Mouse (Mus musculus) midbrain, embryonic 15.5 days (tissue): Measurements from ENCODE around the gene Prc1. TPM values are rescaled to one million over a fixed set of nuclear protein-coding genes. Genes with fewer than 3 reads are reported as not detected.

Experiments
- ATAC-seq: fragments of 200-750 bp; cut with Nextera tagmentation; replicated peaks from 2 replicates; pipeline ENCODE4 v1.8.0; 2017; ENCODE audit warnings: moderate TSS enrichment
- H3K27ac ChIP-seq: fragments of 300-500 bp; sonication (generic); 2 replicates; pipeline ENCODE4 v1.5.1; 2015; ENCODE audit warnings: mild to moderate bottlenecking, inconsistent platforms
- H3K27me3 ChIP-seq: fragments of 300-500 bp; sonication (generic); replicated peaks from 2 replicates; pipeline ENCODE4 v1.6.1; 2015; ENCODE audit warnings: inconsistent platforms
- H3K36me3 ChIP-seq: fragments of 300-500 bp; sonication (generic); replicated peaks from 2 replicates; pipeline ENCODE4 v1.6.1; 2015; ENCODE audit warnings: inconsistent platforms
- H3K4me1 ChIP-seq: fragments of 300-500 bp; sonication (generic); 2 replicates; pipeline ENCODE4 v1.6.1; 2015; ENCODE audit warnings: inconsistent platforms
- H3K4me2 ChIP-seq: fragments of 300-500 bp; sonication (generic); 2 replicates; pipeline ENCODE4 v1.6.1; 2015; ENCODE audit warnings: inconsistent platforms, mild to moderate bottlenecking, moderate library complexity
- H3K4me3 ChIP-seq: fragments of 300-500 bp; sonication (generic); 2 replicates; pipeline ENCODE4 v1.5.1; 2015; ENCODE audit warnings: mild to moderate bottlenecking, inconsistent platforms
- H3K9ac ChIP-seq: fragments of 300-500 bp; sonication (generic); 2 replicates; pipeline ENCODE4 v1.6.1; 2015; ENCODE audit warnings: mild to moderate bottlenecking, inconsistent platforms
- H3K9me3 ChIP-seq: fragments of 300-500 bp; sonication (generic); 2 replicates; pipeline ENCODE4 v1.6.1; 2016; ENCODE audit warnings: inconsistent platforms
- WGBS: fragments of 180-500 bp; shearing (Covaris S2); methylation state at CpG from one replicate; pipeline ENCODE4 v1.1.7; 2015; ENCODE audit warnings: mixed read lengths; 5-methylcytosine and 5-hydroxymethylcytosine counted together
- polyA plus RNA-seq: library from polyadenylated mRNA; unstranded; fragments of >200 nt; fragmentation: Nextera tagmentation; extraction: Ambion mirVana; gene quantifications from 2 replicates; pipeline ENCODE4 v1.2.1, GENCODE M21; 2015

The Prc1 gene
- polyA plus RNA-seq, 1 experiment from 2014 or later: 33.8 TPM

- Histone ChIP-seq H3K9me3 (no peaks in the 10 kb centered on the region), H3K27ac (peak overlapping the region; percentile 50), H3K36me3 (peaks cover 6% of the 10 kb centered on the region; the same call in 1 of the 2 replicates), H3K4me2 (peak overlapping the region; percentile 99), H3K27me3 (no peaks in the 10 kb centered on the region), H3K9ac (peak overlapping the region; percentile 48), H3K4me1 (peaks cover 5% of the 10 kb centered on the region), H3K4me3 (peak overlapping the region; percentile 64)
- ATAC-seq: no peak
- 9% methylated on average over 37 of the region's 37 CpGs for WGBS
Observed at GRCm38 (mm10) chr7:80294764-80295648, 756 bp downstream of the Prc1 start.

DNA sequence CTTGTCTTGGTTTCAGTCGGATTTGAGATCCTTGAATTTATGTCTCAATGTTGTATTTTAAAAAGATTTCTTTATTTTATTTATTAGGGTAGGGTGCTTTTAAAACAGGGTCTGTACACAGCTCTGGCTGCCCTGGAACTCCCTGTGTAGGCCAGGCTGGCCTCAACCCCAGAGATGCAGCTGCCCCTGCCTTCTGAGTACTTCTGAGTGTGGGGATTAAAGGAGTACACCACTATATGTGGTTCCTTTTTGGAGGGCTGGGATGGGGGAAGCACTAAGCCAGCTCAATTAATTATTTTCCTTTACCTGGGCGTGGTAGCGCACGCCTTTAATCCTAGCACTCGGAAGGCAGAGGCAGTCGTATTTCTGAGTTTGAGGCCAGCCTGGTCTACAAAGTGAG, 2.2 kb downstream of the Prc1 start:
- H3K9me3 ChIP-seq: no peaks in the 10 kb centered on the region
- no peak overlapping the region for H3K27ac ChIP-seq
- H3K36me3 ChIP-seq: no peaks in the 10 kb centered on the region
- no peaks in the 10 kb centered on the region for H3K27me3 ChIP-seq
- peaks cover 5% of the 10 kb centered on the region for H3K4me1 ChIP-seq
- no peak overlapping the region for H3K4me3 ChIP-seq
- H3K4me2 ChIP-seq: no peak overlapping the region
- H3K9ac ChIP-seq: no peak overlapping the region
- WGBS: 92% methylated on average over 6 of the region's 6 CpGs
- no peak for ATAC-seq

DNA sequence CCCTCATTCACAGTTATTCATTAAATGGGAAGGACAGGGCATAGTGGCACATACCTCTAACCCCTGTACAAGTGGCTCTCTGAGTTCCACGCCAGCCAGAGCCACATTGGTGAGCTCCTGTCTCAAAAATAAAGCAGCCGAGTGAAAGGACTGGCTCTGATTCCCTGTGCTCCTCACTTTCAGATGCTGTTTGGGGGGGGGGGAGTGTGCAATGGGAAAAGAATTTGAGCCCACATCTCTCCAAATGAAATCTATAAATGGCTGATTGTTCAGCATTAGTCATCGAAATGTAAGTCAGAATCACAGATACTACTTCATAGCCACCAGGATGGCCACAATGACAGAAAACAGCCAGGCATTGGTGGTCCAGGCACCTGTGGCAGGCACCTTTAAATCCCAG, 2.8 kb downstream of the Prc1 start:
- Histone ChIP-seq H3K36me3 (no peaks in the 10 kb centered on the region), H3K4me3 (no peak overlapping the region), H3K27me3 (no peaks in the 10 kb centered on the region), H3K4me2 (no peak overlapping the region), H3K27ac (no peak overlapping the region), H3K4me1 (peaks cover 5% of the 10 kb centered on the region), H3K9ac (no peak overlapping the region), H3K9me3 (no peaks in the 10 kb centered on the region)
- WGBS: 82% methylated on average over 3 of the region's 3 CpGs
- no peak for ATAC-seq

GRCm38 (mm10) chr7:80298754-80299153, 4.5 kb downstream of the Prc1 start:
- ATAC-seq: no peak
- Histone ChIP-seq H3K4me2 (no peak overlapping the region), H3K27ac (no peak overlapping the region), H3K9ac (no peak overlapping the region), H3K27me3 (no peaks in the 10 kb centered on the region), H3K4me3 (no peak overlapping the region), H3K4me1 (peaks cover 5% of the 10 kb centered on the region), H3K36me3 (no peaks in the 10 kb centered on the region), H3K9me3 (no peaks in the 10 kb centered on the region)
- WGBS: 96% methylated on average over 4 of the region's 4 CpGs

DNA sequence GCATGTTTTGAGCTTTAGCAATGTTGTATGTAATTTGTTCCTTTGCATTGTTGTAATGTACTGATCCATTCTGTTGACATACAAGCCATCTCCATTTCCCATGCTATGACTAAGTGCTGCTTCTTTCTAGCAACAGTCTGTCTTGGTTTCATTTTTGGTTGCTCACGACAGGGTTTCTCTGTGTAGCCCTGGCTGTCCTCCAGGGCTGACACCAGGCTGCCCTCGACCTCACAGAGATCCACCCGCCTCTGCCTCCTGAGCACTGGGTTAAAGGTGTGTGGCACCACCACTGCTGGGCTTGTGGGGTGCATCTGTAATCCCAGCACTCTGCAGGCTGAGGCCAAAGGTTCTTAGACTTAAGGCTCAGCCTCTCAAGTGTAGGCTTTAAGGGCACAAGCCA, 5.3 kb downstream of the Prc1 start:
- H3K27ac ChIP-seq: no peak overlapping the region
- H3K36me3 ChIP-seq: no peaks in the 10 kb centered on the region
- ATAC-seq: no peak
- H3K4me1 ChIP-seq: peaks cover 5% of the 10 kb centered on the region
- 92% methylated on average over 3 of the region's 3 CpGs for WGBS
- no peak overlapping the region for H3K4me3 ChIP-seq
- no peaks in the 10 kb centered on the region for H3K27me3 ChIP-seq
- H3K9ac ChIP-seq: no peak overlapping the region
- H3K9me3 ChIP-seq: no peaks in the 10 kb centered on the region
- no peak overlapping the region for H3K4me2 ChIP-seq

GRCm38 (mm10) chr7:80301522-80301921, 7.3 kb downstream of the Prc1 start:
- ATAC-seq: no peak
- Histone ChIP-seq H3K9ac (no peak overlapping the region), H3K36me3 (no peaks in the 10 kb centered on the region; the same call in 1 of the 2 replicates), H3K27ac (no peak overlapping the region), H3K4me3 (no peak overlapping the region), H3K4me2 (no peak overlapping the region), H3K9me3 (no peaks in the 10 kb centered on the region), H3K27me3 (no peaks in the 10 kb centered on the region), H3K4me1 (no peaks in the 10 kb centered on the region)
- 86% methylated on average over 2 of the region's 2 CpGs for WGBS

DNA sequence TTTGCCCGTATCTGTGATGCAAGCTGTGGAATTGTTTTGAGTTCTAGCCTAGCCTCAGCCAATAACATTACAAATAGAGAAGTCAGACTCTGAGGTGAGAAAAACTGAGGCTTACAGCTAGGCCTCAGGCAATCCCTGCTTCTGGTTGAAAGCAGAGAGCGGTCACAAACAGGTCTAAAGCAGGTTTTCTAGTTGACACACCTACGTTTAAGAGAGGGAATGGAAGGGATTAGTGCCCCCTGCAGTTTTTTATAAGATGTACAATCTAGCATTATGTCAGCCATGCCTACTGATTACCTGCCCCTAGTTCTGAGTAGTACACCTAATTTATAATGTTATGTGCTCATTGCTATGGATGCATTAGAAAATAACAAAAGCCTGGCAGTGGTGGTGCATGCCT, 13.5 kb downstream of the Prc1 start:
- Histone ChIP-seq H3K9ac (no peak overlapping the region), H3K27me3 (no peaks in the 10 kb centered on the region), H3K27ac (no peak overlapping the region), H3K4me1 (no peaks in the 10 kb centered on the region), H3K36me3 (no peaks in the 10 kb centered on the region; the same call in 1 of the 2 replicates), H3K4me3 (no peak overlapping the region), H3K4me2 (no peak overlapping the region), H3K9me3 (no peaks in the 10 kb centered on the region)
- no peak for ATAC-seq
- WGBS: 75% methylated on average over 3 of the region's 3 CpGs

DNA sequence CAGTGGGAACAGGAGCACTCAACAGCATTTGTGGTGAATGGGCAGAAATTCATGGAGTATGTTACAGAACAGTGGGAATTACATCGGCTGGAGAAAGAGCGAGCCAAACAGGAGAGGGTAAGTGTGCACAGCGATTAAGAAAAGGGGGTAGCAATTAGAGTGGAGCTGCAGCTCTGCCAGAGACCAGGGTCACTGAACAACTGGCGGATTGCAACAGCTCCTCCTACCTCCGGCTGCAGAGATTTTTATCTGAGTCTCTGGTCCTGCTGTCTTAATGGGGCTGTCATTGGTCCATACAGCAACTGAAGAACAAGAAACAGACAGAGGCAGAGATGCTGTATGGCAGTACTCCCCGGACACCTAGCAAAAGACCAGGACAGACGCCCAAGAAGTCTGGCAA, 16.5 kb downstream of the Prc1 start:
- Histone ChIP-seq H3K27me3 (no peaks in the 10 kb centered on the region), H3K4me1 (no peaks in the 10 kb centered on the region), H3K9ac (no peak overlapping the region), H3K27ac (no peak overlapping the region), H3K4me3 (no peak overlapping the region), H3K36me3 (no peaks in the 10 kb centered on the region; the same call in none of the 2 replicates), H3K4me2 (no peak overlapping the region), H3K9me3 (no peaks in the 10 kb centered on the region)
- 86% methylated on average over 7 of the region's 7 CpGs for WGBS
- ATAC-seq: no peak

GRCm38 (mm10) chr7:80315733-80316132, 21.5 kb downstream of the Prc1 start:
- Histone ChIP-seq H3K4me3 (no peak overlapping the region), H3K27me3 (no peaks in the 10 kb centered on the region), H3K36me3 (peaks cover 6% of the 10 kb centered on the region), H3K4me2 (no peak overlapping the region), H3K27ac (no peak overlapping the region), H3K9me3 (no peaks in the 10 kb centered on the region), H3K4me1 (no peaks in the 10 kb centered on the region), H3K9ac (no peak overlapping the region)
- 82% methylated on average over 2 of the region's 2 CpGs for WGBS
- ATAC-seq: no peak

DNA sequence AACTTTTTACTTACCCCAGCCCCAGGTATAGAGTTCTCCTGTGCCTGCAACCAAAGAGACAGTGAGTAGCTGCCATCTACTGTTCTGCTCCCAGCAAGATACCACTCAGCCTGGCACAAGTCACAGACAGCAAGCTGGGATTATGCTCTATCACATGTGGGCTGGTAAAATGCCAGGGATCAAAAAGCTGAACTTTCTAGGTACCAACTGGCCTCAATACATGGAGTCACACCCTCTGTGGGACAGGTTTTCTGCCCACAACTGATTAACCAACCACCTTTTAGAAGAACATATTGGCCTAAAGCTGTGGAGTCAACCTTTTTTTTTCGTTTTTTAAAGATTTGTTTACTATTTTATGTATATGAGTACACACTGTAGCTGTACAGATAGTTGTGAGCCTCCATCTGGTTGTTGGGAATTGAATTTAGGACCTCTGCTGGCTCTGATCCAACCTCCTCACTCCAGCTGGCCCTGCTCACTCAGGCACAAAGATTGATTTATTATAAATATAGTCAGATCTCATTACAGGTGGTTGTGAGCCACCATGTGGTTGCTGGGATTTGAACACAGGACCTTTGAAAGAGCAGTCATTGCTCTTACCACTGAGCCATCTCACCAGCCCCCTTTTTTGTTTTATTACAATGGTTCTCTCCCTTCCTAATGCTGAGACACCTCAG, 23.3 kb downstream of the Prc1 start:
- H3K4me2 ChIP-seq: no peak overlapping the region
- H3K9ac ChIP-seq: no peak overlapping the region
- WGBS: 77% methylated on average over 1 of the region's 1 CpGs
- ATAC-seq: no peak
- H3K9me3 ChIP-seq: no peaks in the 10 kb centered on the region
- no peak overlapping the region for H3K27ac ChIP-seq
- H3K36me3 ChIP-seq: peaks cover 6% of the 10 kb centered on the region
- H3K4me1 ChIP-seq: peaks cover 9% of the 10 kb centered on the region
- no peaks in the 10 kb centered on the region for H3K27me3 ChIP-seq
- H3K4me3 ChIP-seq: no peak overlapping the region

DNA sequence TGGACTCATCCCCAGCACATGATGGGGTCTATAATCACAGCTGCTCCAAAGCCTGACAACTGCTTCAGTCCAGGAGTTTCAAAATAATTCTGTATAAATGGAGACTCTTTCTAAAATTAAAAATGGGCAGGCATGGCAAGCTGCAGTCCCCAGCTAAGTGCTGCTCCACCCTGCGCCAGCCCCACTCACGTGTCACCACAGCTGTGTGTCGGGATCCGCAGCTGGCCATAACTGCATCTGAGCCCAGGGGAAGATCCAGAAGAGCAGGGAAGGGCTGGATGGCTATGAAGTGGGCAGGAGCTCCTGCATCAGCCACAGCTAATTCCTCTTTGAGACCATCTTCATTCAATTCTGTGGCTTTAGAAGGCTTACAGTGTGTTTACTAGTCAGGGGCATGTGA, 24.4 kb downstream of the Prc1 start:
- Histone ChIP-seq H3K9me3 (no peaks in the 10 kb centered on the region), H3K4me2 (no peak overlapping the region), H3K4me3 (no peak overlapping the region), H3K27me3 (no peaks in the 10 kb centered on the region), H3K9ac (no peak overlapping the region), H3K27ac (no peak overlapping the region), H3K36me3 (peaks cover 6% of the 10 kb centered on the region), H3K4me1 (peaks cover 20% of the 10 kb centered on the region)
- WGBS: 93% methylated on average over 4 of the region's 4 CpGs
- ATAC-seq: no peak

DNA sequence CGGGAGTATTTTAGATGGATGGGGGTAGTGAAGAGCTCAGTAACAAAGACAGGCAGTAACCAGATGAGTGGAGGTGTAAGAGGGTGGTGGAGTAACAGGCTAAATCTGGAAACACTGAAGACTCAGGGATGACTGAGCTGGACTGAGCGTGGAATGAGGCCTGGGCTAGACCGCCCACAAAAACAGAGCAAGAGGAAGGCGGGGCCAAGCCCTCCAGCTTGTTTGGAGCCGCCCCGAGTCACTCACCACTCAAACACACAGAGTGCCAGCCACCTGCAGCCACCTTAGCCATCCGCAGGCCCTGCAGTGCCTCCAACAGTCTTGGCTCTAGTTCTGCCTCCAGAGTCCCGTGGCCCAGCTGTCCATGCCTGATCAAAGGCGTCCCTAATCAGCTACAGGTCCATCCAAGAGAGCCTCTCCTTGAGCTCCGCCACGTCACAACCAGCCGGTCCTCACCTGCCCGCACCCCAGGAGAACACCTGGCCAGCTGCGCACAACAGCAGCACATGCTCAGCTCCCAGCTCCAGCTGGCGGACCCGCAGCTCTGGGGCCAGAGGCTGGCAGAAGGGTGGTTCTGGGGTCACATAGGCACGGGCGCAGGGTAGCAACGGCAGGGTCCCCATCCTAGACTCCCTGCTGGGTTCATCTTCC, 25.7 kb downstream of the Prc1 start:
- Histone ChIP-seq H3K4me1 (peaks cover 22% of the 10 kb centered on the region), H3K27me3 (no peaks in the 10 kb centered on the region), H3K9ac (no peak overlapping the region), H3K9me3 (no peaks in the 10 kb centered on the region), H3K27ac (no peak overlapping the region), H3K4me3 (no peak overlapping the region), H3K4me2 (no peak overlapping the region), H3K36me3 (peaks cover 8% of the 10 kb centered on the region)
- 85% methylated on average over 19 of the region's 19 CpGs for WGBS
- ATAC-seq: no peak
